Mouse (Mus musculus) liver, postnatal 0 days (tissue): ENCODE measurements around the gene Ube2e2.

Source experiments
- CTCF ChIP-seq: sonication (generic); IDR thresholded peaks from 2 replicates; pipeline ENCODE4 v1.5.1; 2016; ENCODE audit warnings: antibody characterized with exemption, low read depth
- EP300 ChIP-seq: IDR thresholded peaks from 2 replicates; pipeline ENCODE4 v1.6.1; 2016; ENCODE audit warnings: antibody characterized with exemption, low read depth, mild to moderate bottlenecking

- TF ChIP-seq CTCF (no peak), EP300 (no peak)
Measured at GRCm38 (mm10) chr14:18663666-18664065, 230.4 kb downstream of the Ube2e2 start.
